Mouse (Mus musculus): Measurements from ENCODE around the gene Inhbc. TPM values are rescaled to one million over a fixed set of nuclear protein-coding genes. Genes with fewer than 3 reads are reported as not detected.

The Inhbc gene
- total RNA-seq, 2 experiments from 2014 or later, result not detected

DNA sequence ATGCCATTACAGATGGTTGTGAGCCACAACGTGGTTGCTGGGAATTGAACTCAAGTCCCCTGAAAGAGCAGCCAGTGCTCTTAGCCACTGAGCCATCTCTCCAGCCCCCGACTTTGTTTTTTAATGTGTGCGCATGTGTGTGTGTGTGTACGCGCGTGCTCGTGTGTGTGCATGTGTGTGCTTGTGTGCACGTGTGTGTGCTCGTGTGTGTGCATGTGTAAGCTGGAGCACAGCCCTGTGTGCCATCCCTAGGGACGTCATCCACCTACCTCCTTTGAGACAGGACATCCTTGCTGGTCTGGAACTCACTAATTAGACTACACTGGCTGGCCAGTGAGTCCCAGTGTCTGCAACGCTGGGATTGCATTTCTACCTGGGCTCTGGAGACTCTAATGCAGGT lies 17.5 kb downstream of the Inhbc start:
- no peak for ATAC-seq (replicated peaks; ENCODE audit: poor library complexity, severe bottlenecking)

DNA sequence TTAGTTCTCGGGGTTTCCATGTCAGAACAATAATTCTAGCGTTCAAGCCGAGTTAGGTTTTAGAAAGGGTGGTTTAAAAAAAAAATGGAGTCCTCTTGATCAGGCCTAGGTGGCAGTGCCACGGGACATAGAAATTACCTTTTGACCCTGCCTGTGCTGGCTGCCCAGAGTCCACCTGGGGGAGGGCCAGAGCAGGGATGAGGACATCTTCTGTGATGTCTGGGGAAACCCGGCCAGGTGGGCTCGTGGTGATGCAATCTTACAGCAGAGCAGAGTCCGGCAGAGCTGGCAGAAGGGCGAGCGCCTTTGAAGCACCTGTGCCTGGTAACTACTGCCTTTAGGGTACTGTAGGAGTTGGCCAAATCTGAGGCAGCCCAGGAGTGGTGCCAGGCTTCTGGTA lies 18.0 kb downstream of the Inhbc start:
- ATAC-seq (replicated peaks; ENCODE audit: poor library complexity, severe bottlenecking), result no peak

DNA sequence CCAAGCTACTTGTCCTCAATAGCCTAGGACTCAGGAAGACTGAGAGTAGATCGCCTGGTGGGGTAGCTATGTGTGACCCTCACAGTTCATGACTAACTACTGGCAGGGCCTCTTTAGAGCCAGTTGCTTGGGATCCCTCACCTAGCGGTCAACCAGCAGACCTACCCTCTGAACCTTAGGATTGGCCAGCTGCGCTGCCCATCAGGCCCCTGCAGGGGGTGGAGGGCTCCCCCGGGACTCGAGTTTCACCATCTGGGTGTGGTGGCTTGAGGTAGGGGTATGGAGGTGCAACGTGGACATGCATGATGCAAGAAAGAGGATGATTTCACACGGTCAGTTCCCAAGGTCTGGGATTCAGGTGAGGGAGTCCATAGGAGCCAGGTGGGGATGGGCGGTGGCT lies 18.5 kb downstream of the Inhbc start:
- ATAC-seq (replicated peaks; ENCODE audit: poor library complexity, severe bottlenecking), result no peak

DNA sequence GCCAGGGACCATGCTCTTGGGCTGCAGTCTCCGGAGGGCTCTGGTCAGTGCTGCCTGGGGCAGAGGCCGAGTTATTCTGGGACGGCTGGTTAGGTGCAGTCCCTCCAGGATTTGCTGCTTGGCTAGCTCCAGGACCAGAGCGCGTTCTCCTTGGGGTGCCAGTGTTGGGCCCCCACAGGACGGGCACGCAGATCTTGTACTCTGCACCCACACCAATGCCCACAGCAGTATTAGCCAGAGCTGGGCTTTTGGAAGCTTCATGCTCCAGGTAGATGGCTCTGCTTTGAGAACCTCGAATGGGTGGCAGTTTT lies 19.0 kb downstream of the Inhbc start:
- no peak for ATAC-seq (replicated peaks; ENCODE audit: poor library complexity, severe bottlenecking)

DNA sequence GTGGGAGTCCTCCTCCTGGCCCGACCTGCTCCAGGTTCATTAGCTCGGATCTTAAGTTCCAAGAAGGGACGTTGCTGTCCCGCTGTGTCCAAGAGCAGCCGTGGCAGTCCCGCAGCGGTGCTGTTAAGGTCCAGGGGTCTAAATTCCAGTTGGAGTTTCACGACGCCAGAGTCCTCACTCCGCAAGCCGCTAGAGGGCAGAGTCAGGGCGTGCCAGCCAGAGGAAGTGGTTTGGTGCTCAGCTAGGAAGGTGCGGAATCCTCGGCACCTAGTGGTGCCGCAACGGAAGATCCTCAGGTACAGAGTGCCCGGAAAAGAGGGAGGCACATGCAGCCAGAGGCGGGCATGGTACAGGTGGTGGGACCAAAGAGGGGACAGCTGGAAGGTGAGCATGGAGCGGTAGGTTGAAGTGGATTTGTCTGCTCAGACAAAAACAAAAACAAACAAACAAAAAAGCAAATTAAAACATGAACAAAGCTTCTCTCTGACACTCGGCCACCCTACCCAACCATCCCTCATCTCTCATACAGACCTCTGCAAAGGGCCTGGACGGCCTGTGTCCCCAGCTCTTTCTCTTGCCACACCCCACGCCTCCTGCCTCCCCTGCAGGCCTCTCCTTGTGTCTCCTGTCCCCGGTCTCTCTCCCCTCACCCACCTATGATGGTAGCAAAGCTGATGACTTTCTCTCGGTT lies 19.5 kb downstream of the Inhbc start:
- peak; percentile 93 for ATAC-seq (replicated peaks; ENCODE audit: poor library complexity, severe bottlenecking)

GRCm38 (mm10) chr10:127349810-127350209 lies 20.4 kb downstream of the Inhbc start:
- no peak for ATAC-seq (replicated peaks; ENCODE audit: poor library complexity, severe bottlenecking)

DNA sequence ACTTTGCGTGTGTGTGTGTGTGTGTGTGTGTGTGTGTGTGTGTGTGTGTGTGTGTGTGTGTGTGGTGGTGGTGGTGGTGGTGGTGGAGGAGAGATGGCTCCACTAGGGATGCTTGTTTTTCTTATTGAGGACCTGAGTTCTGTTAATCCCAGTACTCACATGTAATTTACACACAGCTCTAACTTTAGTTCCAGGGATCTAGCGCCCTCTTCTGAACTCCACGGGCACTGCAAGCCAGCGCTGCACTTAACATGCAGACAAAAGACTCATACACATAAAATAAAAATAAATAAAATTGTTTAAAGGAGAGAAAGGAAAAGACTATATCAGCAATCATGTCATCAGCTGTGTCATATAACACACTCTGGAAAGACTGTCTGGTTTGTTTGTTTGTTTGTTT lies 21.3 kb downstream of the Inhbc start:
- ATAC-seq (replicated peaks; ENCODE audit: poor library complexity, severe bottlenecking), result no peak; the same call in 1 of the 2 replicates

DNA sequence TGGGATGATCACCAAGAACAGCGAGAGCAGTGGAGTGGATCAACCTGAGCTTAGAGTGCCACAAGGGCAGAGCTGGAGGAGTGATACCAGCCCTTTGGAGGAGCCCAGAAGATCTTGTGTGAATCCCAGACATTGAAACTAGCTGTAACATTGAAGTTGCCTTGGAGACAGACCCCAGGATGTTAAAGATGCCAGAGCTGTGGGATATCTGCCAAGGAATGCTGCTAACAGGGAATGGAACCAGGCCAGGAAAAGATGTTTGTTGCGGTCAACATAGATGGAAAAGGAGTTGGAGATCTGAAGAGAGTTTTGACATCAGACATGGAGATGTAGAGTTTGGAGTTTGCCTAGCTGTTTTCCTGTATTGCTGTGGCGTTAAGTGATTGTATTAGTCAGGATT lies 24.1 kb downstream of the Inhbc start:
- ATAC-seq (replicated peaks; ENCODE audit: poor library complexity, severe bottlenecking), result no peak

GRCm38 (mm10) chr10:127343029-127343428 lies 27.2 kb downstream of the Inhbc start:
- no peak for ATAC-seq (replicated peaks; ENCODE audit: poor library complexity, severe bottlenecking)

- ATAC-seq (replicated peaks; ENCODE audit: poor library complexity, severe bottlenecking), result peak; percentile 64
Observed at GRCm38 (mm10) chr10:127341891-127342639, 28.2 kb downstream of the Inhbc start, which contains the start of gene Gli1. Gli1 (minus strand) TSS chr10:127341974.

DNA sequence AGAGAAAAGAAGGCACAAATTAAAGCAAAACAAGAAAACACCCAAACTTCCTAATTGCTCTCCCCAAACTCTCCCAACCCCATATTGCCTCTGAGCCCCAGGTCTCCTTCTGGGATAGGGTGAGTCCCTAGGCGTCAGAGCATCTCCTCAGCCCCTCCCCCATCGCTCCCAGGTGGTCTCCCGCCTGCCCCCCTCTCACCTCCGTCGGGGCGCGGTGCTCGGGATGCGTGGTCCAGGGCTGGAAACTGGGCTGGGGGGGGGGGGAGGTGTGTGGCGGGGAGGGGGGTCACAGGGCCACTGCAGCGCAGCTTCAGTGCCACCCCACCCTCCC lies 28.9 kb downstream of the Inhbc start:
- no peak for ATAC-seq (replicated peaks; ENCODE audit: poor library complexity, severe bottlenecking)

- ATAC-seq (replicated peaks; ENCODE audit: poor library complexity, severe bottlenecking), result 0 out of 2 replicates have a peak, but pooled peaks have one; percentile 11
Observed at GRCm38 (mm10) chr10:127340577-127341359, 29.5 kb downstream of the Inhbc start.

DNA sequence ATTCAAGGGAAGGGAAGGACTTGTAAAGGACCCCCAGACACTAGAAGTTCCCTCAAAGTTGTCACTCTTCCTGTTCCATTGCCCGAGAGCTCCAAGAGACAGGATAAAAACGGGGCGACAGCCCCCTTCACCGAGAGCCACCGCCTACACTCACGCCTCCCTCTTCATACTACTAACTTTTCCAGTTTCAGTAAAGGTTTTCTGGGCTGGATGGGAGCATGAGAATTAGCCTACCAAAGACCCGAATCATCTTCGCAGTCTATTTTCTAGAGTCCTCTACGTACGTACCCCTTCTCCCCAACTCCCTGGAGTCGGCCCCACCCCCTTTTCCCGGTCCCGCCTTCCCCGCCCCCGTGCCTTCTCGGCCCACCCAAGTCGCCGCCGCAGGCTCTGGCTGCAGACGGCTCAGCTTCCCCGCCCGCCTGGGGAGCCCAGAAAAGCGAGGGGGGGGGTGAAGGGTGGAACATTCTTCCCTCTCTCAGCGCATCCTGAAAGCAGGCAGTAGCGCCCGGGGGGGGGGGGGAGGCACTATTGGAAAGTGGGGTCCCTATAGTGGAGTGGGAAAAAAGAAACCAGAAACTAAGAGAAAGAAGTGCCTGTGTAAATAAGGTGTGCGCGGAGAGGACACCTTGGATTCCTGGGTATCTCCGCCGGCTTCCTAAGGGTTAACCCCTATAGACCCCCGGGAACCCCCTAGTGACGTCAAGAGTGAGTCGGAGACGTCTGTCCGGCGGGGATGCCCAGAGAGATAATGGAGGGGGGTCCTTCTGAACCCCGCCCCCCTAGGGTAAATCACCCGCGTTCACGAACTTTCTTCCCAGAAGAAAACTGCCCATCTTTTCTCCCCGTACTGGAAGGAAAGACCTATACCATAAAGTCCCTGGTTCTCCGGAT lies 30.3 kb downstream of the Inhbc start:
- no peak for ATAC-seq (replicated peaks; ENCODE audit: poor library complexity, severe bottlenecking)

GRCm38 (mm10) chr10:127338930-127339682 lies 31.1 kb downstream of the Inhbc start:
- peak; percentile 81 for ATAC-seq (replicated peaks; ENCODE audit: poor library complexity, severe bottlenecking)

DNA sequence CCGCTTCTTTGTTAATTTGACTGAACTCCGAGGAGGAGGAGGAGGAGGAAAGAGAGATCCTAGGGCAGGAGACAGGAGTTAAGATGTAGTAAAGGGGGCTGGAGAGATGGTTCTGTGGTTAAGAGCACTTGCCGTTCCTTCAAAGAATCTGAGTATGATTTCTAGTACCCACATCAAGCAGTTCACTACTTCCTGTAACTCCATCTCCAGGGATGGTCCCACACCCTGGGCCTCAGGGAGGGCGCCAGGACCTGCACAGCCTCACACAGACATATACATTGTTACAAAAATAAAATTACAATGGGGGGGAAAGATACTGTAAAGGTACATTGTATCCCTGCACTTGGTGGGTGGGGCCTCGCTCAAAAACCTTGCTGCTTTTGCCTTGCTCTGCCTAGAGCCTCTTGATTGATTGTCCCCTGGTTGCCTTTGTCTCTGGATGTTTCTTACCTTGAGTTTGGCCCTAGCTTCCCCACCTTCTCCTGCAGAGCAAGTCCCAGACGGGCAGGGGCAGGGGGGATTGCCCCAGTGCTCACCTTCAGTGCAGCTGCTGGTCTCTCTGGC lies 32.6 kb downstream of the Inhbc start:
- no peak for ATAC-seq (replicated peaks; ENCODE audit: poor library complexity, severe bottlenecking)

DNA sequence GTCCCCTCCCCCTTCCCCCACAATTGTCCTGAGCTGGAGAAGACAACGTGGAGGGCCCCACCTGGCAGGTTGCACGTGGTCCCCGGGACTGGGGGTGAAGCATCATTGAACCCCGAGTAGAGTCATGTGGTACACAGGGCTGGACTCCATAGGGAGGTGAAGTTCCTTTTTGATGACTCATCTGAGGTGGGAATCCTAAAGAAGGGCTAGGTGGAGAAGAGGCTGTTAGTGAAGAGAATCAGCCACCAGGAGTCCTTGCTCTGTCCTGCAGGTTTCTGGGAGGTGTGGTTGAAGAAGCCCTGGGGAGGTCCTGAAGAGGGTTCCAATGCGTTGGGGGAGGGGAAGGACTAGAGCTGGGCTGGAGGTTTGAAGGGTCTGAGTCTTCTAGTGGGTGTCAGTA lies 33.3 kb downstream of the Inhbc start:
- no peak for ATAC-seq (replicated peaks; ENCODE audit: poor library complexity, severe bottlenecking)

DNA sequence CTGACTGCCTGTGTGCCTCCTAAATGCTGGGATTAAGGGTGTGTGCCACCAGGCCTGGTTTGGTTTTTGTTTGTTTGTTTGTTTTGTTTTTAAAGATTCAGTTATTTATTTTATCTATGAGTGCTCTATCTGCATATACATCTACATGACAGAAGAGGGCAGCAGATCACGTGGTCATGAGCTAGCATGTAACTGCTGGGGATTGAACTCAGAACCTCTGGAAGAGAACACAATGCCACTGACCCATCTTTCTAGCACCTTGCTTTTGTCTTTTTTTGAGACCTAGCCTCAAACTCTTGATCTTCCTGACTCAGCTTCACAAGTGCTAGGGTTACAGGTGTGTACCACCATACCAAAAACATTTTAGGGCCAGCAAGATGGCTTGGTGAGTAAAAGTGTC lies 35.0 kb downstream of the Inhbc start:
- ATAC-seq (replicated peaks; ENCODE audit: poor library complexity, severe bottlenecking), result no peak

GRCm38 (mm10) chr10:127333152-127333551 lies 37.1 kb downstream of the Inhbc start:
- peak; percentile 46 for ATAC-seq (replicated peaks; ENCODE audit: poor library complexity, severe bottlenecking)

GRCm38 (mm10) chr10:127332211-127332874 lies 37.9 kb downstream of the Inhbc start:
- peak; percentile 34; the same call in 1 of the 2 replicates for ATAC-seq (replicated peaks; ENCODE audit: poor library complexity, severe bottlenecking)

Data from granulocyte monocyte progenitor cell, adult 5-6 weeks (primary cell).